Mouse (Mus musculus) CH12.LX (cell line): Measurements from ENCODE around the gene Tanc1. TPM values are rescaled to one million over a fixed set of nuclear protein-coding genes. Genes with fewer than 3 reads are reported as not detected.

Experiments
- DNase-seq: peaks from one replicate; pipeline ENCODE4 v3.0.0-alpha.2; 2013; ENCODE audit errors: extremely low read depth
- H3K27ac ChIP-seq: 2 replicates; pipeline ENCODE4 v1.5.1; 2012; ENCODE audit warnings: low read depth, mild to moderate bottlenecking, control low read depth, moderate library complexity; ENCODE audit not compliant: insufficient read depth
- H3K27me3 ChIP-seq: replicated peaks from 2 replicates; pipeline ENCODE3; 2012; ENCODE audit warnings: inconsistent platforms
- H3K36me3 ChIP-seq, 2 experiments: replicated peaks in 1 of 2; 2 replicates each; pipeline versions ENCODE3 to v1.6.1; 2012; ENCODE audit warnings: inconsistent platforms in 1 of 2, low read length in 1 of 2, mild to moderate bottlenecking in 1 of 2, mixed read lengths in 1 of 2, moderate library complexity in 1 of 2; ENCODE audit not compliant: control insufficient read depth in 1 of 2, insufficient read depth in 1 of 2
- H3K4me1 ChIP-seq, 2 experiments: 2 replicates each; pipeline ENCODE4 v1.6.1; 2012; ENCODE audit warnings: inconsistent platforms in 1 of 2, moderate library complexity in 1 of 2; ENCODE audit not compliant: insufficient read depth in 2 of 2, control insufficient read depth in 1 of 2
- H3K4me2 ChIP-seq: 2 replicates; pipeline ENCODE4 v1.6.1; 2012; ENCODE audit warnings: low read depth, mild to moderate bottlenecking, control low read depth; ENCODE audit not compliant: poor library complexity, insufficient read depth, severe bottlenecking
- H3K4me3 ChIP-seq, 3 experiments: fragments of 150-350 bp in 1 of 3; sonication (generic) in 1 of 3; replicated peaks in 1 of 3; 2 replicates each; pipeline versions ENCODE3 to v1.5.1; 2011 to 2012; ENCODE audit warnings: low read depth in 2 of 3, low read length in 2 of 3, mild to moderate bottlenecking in 2 of 3, moderate library complexity in 2 of 3, control low read depth in 1 of 3, improper control_type of control experiment in 1 of 3, inconsistent platforms in 1 of 3, mixed read lengths in 1 of 3; ENCODE audit not compliant: poor library complexity in 1 of 3
- H3K79me2 ChIP-seq: replicated peaks from 2 replicates; pipeline ENCODE4 v1.6.1; 2012; ENCODE audit warnings: mild to moderate bottlenecking, moderate library complexity; ENCODE audit not compliant: control insufficient read depth, poor library complexity, insufficient read depth, severe bottlenecking; ENCODE audit errors: extremely low read depth
- H3K9ac ChIP-seq: 2 replicates; pipeline ENCODE4 v1.6.1; 2012; ENCODE audit warnings: low read depth, mild to moderate bottlenecking, control low read depth, moderate library complexity; ENCODE audit not compliant: insufficient read depth
- H3K9me3 ChIP-seq: replicated peaks from 2 replicates; pipeline ENCODE3; 2012; ENCODE audit warnings: low read length, inconsistent platforms, mixed read lengths
- CHD2 ChIP-seq: IDR thresholded peaks from 2 replicates; pipeline ENCODE4 v1.6.1; 2011; ENCODE audit warnings: low read length, improper control_type of control experiment
- ETS1 ChIP-seq: conservative IDR thresholded peaks from 2 replicates; pipeline ENCODE4 v1.6.1; 2012; ENCODE audit warnings: low read depth, mild to moderate bottlenecking, inconsistent platforms, low read length, improper control_type of control experiment, moderate library complexity
- GABPA ChIP-seq: IDR thresholded peaks from 2 replicates; pipeline ENCODE4 v1.6.1; 2012; ENCODE audit warnings: low read depth, low read length, improper control_type of control experiment, inconsistent platforms; ENCODE audit not compliant: insufficient replicate concordance
- HCFC1 ChIP-seq: IDR thresholded peaks from 2 replicates; pipeline ENCODE4 v1.6.1; 2012; ENCODE audit warnings: low read depth, mild to moderate bottlenecking, inconsistent platforms, low read length, improper control_type of control experiment
- IRF4 ChIP-seq: IDR thresholded peaks from 2 replicates; pipeline ENCODE4 v1.6.1; 2014; ENCODE audit warnings: low read depth, mild to moderate bottlenecking, inconsistent platforms, low read length, improper control_type of control experiment
- JUN ChIP-seq: IDR thresholded peaks from 2 replicates; pipeline ENCODE4 v1.6.1; 2011; ENCODE audit warnings: low read depth, mild to moderate bottlenecking, low read length, improper control_type of control experiment, moderate library complexity; ENCODE audit not compliant: insufficient read depth
- KAT2A ChIP-seq: IDR thresholded peaks from 2 replicates; pipeline ENCODE4 v1.6.1; 2012; ENCODE audit warnings: low read length, improper control_type of control experiment, inconsistent platforms; ENCODE audit not compliant: insufficient replicate concordance
- MAX ChIP-seq: IDR thresholded peaks from 2 replicates; pipeline ENCODE4 v1.6.1; 2011; ENCODE audit warnings: low read length, improper control_type of control experiment
- MAZ ChIP-seq: IDR thresholded peaks from 2 replicates; pipeline ENCODE4 v1.6.1; 2012; ENCODE audit warnings: low read depth, mild to moderate bottlenecking, inconsistent platforms, low read length, improper control_type of control experiment, moderate library complexity
- MEF2A ChIP-seq: IDR thresholded peaks from 2 replicates; pipeline ENCODE4 v1.6.1; 2014; ENCODE audit warnings: low read depth, mild to moderate bottlenecking, inconsistent platforms, low read length, improper control_type of control experiment, borderline replicate concordance
- NRF1 ChIP-seq: IDR thresholded peaks from 2 replicates; pipeline ENCODE4 v1.6.1; 2014; ENCODE audit warnings: low read depth, mild to moderate bottlenecking, inconsistent platforms, low read length, improper control_type of control experiment, moderate library complexity
- POLR2A ChIP-seq: IDR thresholded peaks from 2 replicates; pipeline ENCODE4 v1.6.1; 2011; ENCODE audit warnings: low read depth, mild to moderate bottlenecking, improper control_type of control experiment, low read length
- RCOR1 ChIP-seq: conservative IDR thresholded peaks from 2 replicates; pipeline ENCODE4 v1.6.1; 2012; ENCODE audit warnings: low read depth, mild to moderate bottlenecking, inconsistent platforms, low read length, improper control_type of control experiment
- UBTF ChIP-seq: IDR thresholded peaks from 2 replicates; pipeline ENCODE4 v1.6.1; 2012; ENCODE audit warnings: low read depth, mild to moderate bottlenecking, inconsistent platforms, low read length, improper control_type of control experiment, moderate library complexity
- USF1 ChIP-seq: IDR thresholded peaks from 2 replicates; pipeline ENCODE4 v1.6.1; 2014; ENCODE audit warnings: low read depth, mild to moderate bottlenecking, inconsistent platforms, low read length, improper control_type of control experiment
- ZMIZ1 ChIP-seq: IDR thresholded peaks from 2 replicates; pipeline ENCODE4 v1.6.1; 2012; ENCODE audit warnings: low read depth, mild to moderate bottlenecking, inconsistent platforms, low read length, improper control_type of control experiment
- dilution Hi-C: fragments of 300-500 bp; cut with MboI; formaldehyde crosslinking; loops from 2 replicates; pipeline ENCODE4 v1.14.3; 2020; ENCODE audit warnings: low sequenced_read_pairs; ENCODE audit not compliant: extremely low pct_unique_long_range_greater_than_20kb, extremely low pct_ligation_motif_present
- in situ Hi-C: fragments of 300-500 bp; cut with MboI; formaldehyde crosslinking; loops from 3 replicates; pipeline ENCODE4 v1.14.3; 2019; ENCODE audit warnings: low sequenced_read_pairs, low pct_ligation_motif_present, low pct_unique_long_range_greater_than_20kb, mixed read lengths
- polyA plus RNA-seq: library from polyadenylated mRNA; unstranded; fragments of >175 nt; gene quantifications from 2 replicates; pipeline ENCODE4 v1.2.1, GENCODE M21; 2012; ENCODE audit warnings: low read depth; ENCODE audit not compliant: insufficient read length
- total RNA-seq, 2 experiments: library from RNA; depleted of rRNA; stranded (reverse); fragments of 300-350 nt in 1 of 2; fragments of >200 nt in 1 of 2; gene quantifications; 2 replicates each; pipeline ENCODE4 v1.2.3; 2012 to 2014

The Tanc1 gene
- total and polyA plus RNA-seq, 3 experiments = 0.08 to 0.21 (median 0.08) TPM

- H3K4me3 ChIP-seq = no peak overlapping the region
- H3K27me3 ChIP-seq = no peaks in the 10 kb centered on the region
- dilution Hi-C loops (no loop called here), in situ Hi-C loops (no loop called here)
- TF ChIP-seq GABPA (no peak), MAX (no peak), USF1 (no peak), MEF2A (no peak)
- H3K27ac ChIP-seq = no peak overlapping the region
- no peak for DNase-seq
- H3K9me3 ChIP-seq = no peaks in the 10 kb centered on the region
- H3K79me2 ChIP-seq = no peaks in the 10 kb centered on the region
- peaks cover 0 to 7% of the 10 kb centered on the region in 2 experiments; a peak in 1 of 4 replicates for H3K4me1 ChIP-seq
- H3K4me2 ChIP-seq = no peak overlapping the region
- H3K36me3 ChIP-seq = peaks cover 0 to 3% of the 10 kb centered on the region in 2 experiments
- no peak overlapping the region for H3K9ac ChIP-seq
Observed at GRCm38 (mm10) chr2:59852916-59853315, 241.1 kb downstream of the Tanc1 start.

DNA sequence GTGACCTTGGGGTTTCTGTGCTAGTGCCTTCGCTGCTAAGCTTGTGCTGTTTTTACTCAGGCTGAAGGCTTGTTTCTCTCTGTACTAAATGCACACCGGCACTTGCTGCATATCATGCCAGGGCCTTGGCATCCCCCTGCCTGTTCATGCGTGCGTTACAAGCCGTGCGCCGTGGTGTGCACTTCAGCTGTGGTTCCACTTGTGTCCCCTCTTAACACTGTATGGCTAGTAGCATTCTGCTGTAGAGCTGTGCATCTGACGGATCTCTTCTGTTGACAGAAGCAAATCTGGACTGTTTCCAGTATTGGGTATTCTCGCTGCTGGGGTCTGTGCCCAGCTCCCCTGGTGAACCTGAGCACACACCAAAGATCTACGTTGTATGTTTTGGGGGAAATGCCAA is 241.7 kb downstream of the Tanc1 start:
- peaks cover 0 to 7% of the 10 kb centered on the region in 2 experiments; a peak in 1 of 4 replicates for H3K4me1 ChIP-seq
- no peaks in the 10 kb centered on the region for H3K27me3 ChIP-seq
- DNase-seq = no peak
- H3K36me3 ChIP-seq = peaks cover 0 to 3% of the 10 kb centered on the region in 2 experiments
- H3K4me2 ChIP-seq = no peak overlapping the region
- TF ChIP-seq RCOR1 = no peak
- TF ChIP-seq POLR2A = no peak
- no peak for TF ChIP-seq KAT2A
- TF ChIP-seq MEF2A = no peak
- no peak for TF ChIP-seq ZMIZ1
- no peak for TF ChIP-seq HCFC1
- no peak for TF ChIP-seq IRF4
- TF ChIP-seq ETS1 = no peak
- no peak for TF ChIP-seq CHD2
- no peak for TF ChIP-seq MAZ
- TF ChIP-seq JUN = no peak
- no peak overlapping the region for H3K27ac ChIP-seq
- dilution Hi-C loops = no loop called here
- no peaks in the 10 kb centered on the region for H3K79me2 ChIP-seq
- H3K4me3 ChIP-seq = no peak overlapping the region
- in situ Hi-C loops = no loop called here
- no peak overlapping the region for H3K9ac ChIP-seq
- H3K9me3 ChIP-seq = no peaks in the 10 kb centered on the region

DNA sequence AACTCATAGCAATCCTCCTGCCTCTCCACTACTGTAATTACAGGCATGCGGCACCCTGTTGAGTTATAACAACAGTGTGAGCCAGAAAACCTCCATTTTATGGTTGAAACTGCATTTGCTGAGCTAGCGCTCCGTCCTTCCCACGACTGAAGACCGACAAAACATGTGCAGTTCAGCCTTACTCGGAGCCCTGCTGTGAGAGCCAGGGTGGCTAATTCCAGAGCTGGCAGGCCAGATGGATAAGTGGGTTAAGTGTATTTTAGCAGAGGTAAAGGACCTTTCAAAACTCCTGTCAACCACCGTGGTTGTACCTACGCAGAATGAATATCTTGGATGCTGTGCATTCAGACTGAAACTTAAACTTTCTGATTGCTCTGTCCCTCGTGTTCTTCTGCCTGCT is 242.5 kb downstream of the Tanc1 start:
- DNase-seq = no peak
- in situ Hi-C loops = no loop called here
- Histone ChIP-seq H3K4me2 (no peak overlapping the region), H3K36me3 (peaks cover 0 to 3% of the 10 kb centered on the region in 2 experiments), H3K9ac (no peak overlapping the region), H3K4me1 (peaks cover 0 to 7% of the 10 kb centered on the region in 2 experiments; a peak in 1 of 4 replicates), H3K9me3 (no peaks in the 10 kb centered on the region), H3K27ac (no peak overlapping the region), H3K27me3 (no peaks in the 10 kb centered on the region), H3K79me2 (no peaks in the 10 kb centered on the region), H3K4me3 (no peak overlapping the region)
- dilution Hi-C loops = no loop called here
- TF ChIP-seq NRF1 (no peak), UBTF (no peak)
